Mouse (Mus musculus): Measurements from ENCODE around the gene Pdcd1lg2. TPM values are rescaled to one million over a fixed set of nuclear protein-coding genes. Genes with fewer than 3 reads are reported as not detected.

Pdcd1lg2 gene
- polyA plus RNA-seq, 1 experiment = 4.7 TPM

- no peaks in the 10 kb centered on the region for H3K27me3 ChIP-seq (ENCODE audit: control insufficient read depth, insufficient read depth, low read length)
- 0 out of 2 replicates have a peak, but pooled peaks cover 2% of the 10 kb centered on the region for H3K4me1 ChIP-seq (replicated peaks; ENCODE audit: control insufficient read depth, insufficient read depth, low read length)
- TF ChIP-seq CTCF (IDR thresholded peaks at IDR 0.05; ENCODE audit: borderline replicate concordance, control insufficient read depth, extremely low read depth, insufficient read depth, low read length, poor library complexity) = no peak
- no peak for TF ChIP-seq POLR2A (IDR thresholded peaks at IDR 0.05; ENCODE audit: control insufficient read depth, extremely low read depth, insufficient read depth, low read length, poor library complexity)
- WGBS = 91% methylated on average over 9 of the region's 9 CpGs
- no peak overlapping the region for H3K4me3 ChIP-seq (ENCODE audit: control insufficient read depth, insufficient read depth, low read length)
- DNase-seq = no peak
- no peaks in the 10 kb centered on the region for H3K36me3 ChIP-seq (ENCODE audit: control insufficient read depth, insufficient read depth, low read length)
- H3K27ac ChIP-seq (ENCODE audit: control insufficient read depth, insufficient read depth, low read length) = no peak overlapping the region
Measured at GRCm38 (mm10) chr19:29491467-29491866, 80.7 kb downstream of the Pdcd1lg2 start.

GRCm38 (mm10) chr19:29494454-29494853 is 83.7 kb downstream of the Pdcd1lg2 start:
- Histone ChIP-seq H3K27me3 (ENCODE audit: control insufficient read depth, insufficient read depth, low read length) (no peaks in the 10 kb centered on the region), H3K4me3 (ENCODE audit: control insufficient read depth, insufficient read depth, low read length) (no peak overlapping the region), H3K36me3 (ENCODE audit: control insufficient read depth, insufficient read depth, low read length) (no peaks in the 10 kb centered on the region), H3K4me1 (replicated peaks; ENCODE audit: control insufficient read depth, insufficient read depth, low read length) (no peaks in the 10 kb centered on the region), H3K27ac (ENCODE audit: control insufficient read depth, insufficient read depth, low read length) (no peak overlapping the region)
- TF ChIP-seq CTCF (IDR thresholded peaks at IDR 0.05; ENCODE audit: borderline replicate concordance, control insufficient read depth, extremely low read depth, insufficient read depth, low read length, poor library complexity) (no peak), POLR2A (IDR thresholded peaks at IDR 0.05; ENCODE audit: control insufficient read depth, extremely low read depth, insufficient read depth, low read length, poor library complexity) (no peak)
- DNase-seq = no peak
- 89% methylated on average over 4 of the region's 4 CpGs for WGBS

DNA sequence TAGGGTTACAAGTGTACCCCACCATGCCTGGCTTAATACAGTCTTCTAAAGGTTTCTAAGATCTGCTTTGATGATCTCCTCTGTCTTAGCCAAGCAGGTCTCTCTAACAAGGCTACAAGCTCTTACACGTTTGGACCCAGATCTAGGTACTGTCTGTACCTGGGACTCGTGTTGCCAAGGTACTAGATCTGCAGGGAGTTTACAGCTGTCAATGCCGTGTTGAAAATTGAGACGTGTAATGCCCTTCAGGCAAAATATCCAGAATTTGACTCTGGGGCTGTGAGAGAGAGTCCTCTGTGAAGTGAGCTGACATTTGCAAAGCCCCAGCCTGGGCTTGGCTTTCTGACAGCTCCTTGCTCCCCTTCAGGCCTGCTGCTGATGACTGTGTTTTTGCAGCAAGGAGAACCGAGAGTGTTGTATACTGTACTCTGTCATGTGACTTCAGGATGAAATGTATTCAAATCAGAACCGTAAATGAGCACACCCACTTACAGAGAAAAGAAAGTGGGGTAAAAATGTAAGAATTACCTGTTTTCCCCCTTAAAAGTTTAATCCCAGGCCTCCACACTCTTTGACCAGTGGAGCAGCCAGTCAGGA is 85.4 kb downstream of the Pdcd1lg2 start:
- no peak for DNase-seq
- TF ChIP-seq POLR2A (IDR thresholded peaks at IDR 0.05; ENCODE audit: control insufficient read depth, extremely low read depth, insufficient read depth, low read length, poor library complexity) (no peak), CTCF (IDR thresholded peaks at IDR 0.05; ENCODE audit: borderline replicate concordance, control insufficient read depth, extremely low read depth, insufficient read depth, low read length, poor library complexity) (no peak)
- Histone ChIP-seq H3K27ac (ENCODE audit: control insufficient read depth, insufficient read depth, low read length) (no peak overlapping the region), H3K36me3 (ENCODE audit: control insufficient read depth, insufficient read depth, low read length) (no peaks in the 10 kb centered on the region), H3K27me3 (ENCODE audit: control insufficient read depth, insufficient read depth, low read length) (no peaks in the 10 kb centered on the region), H3K4me1 (replicated peaks; ENCODE audit: control insufficient read depth, insufficient read depth, low read length) (peaks cover 4% of the 10 kb centered on the region; the same call in 1 of the 2 replicates), H3K4me3 (ENCODE audit: control insufficient read depth, insufficient read depth, low read length) (no peak overlapping the region)
- WGBS = 85% methylated on average over 6 of the region's 6 CpGs

GRCm38 (mm10) chr19:29496786-29497557 is 86.3 kb downstream of the Pdcd1lg2 start:
- H3K4me3 ChIP-seq (ENCODE audit: control insufficient read depth, insufficient read depth, low read length) = no peak overlapping the region
- 77% methylated on average over 7 of the region's 7 CpGs for WGBS
- peaks cover 6% of the 10 kb centered on the region; the same call in 1 of the 2 replicates for H3K4me1 ChIP-seq (replicated peaks; ENCODE audit: control insufficient read depth, insufficient read depth, low read length)
- no peak for DNase-seq
- no peaks in the 10 kb centered on the region for H3K36me3 ChIP-seq (ENCODE audit: control insufficient read depth, insufficient read depth, low read length)
- H3K27ac ChIP-seq (ENCODE audit: control insufficient read depth, insufficient read depth, low read length) = no peak overlapping the region
- TF ChIP-seq CTCF (IDR thresholded peaks at IDR 0.05; ENCODE audit: borderline replicate concordance, control insufficient read depth, extremely low read depth, insufficient read depth, low read length, poor library complexity) = no peak
- no peak for TF ChIP-seq POLR2A (IDR thresholded peaks at IDR 0.05; ENCODE audit: control insufficient read depth, extremely low read depth, insufficient read depth, low read length, poor library complexity)
- H3K27me3 ChIP-seq (ENCODE audit: control insufficient read depth, insufficient read depth, low read length) = no peaks in the 10 kb centered on the region

DNA sequence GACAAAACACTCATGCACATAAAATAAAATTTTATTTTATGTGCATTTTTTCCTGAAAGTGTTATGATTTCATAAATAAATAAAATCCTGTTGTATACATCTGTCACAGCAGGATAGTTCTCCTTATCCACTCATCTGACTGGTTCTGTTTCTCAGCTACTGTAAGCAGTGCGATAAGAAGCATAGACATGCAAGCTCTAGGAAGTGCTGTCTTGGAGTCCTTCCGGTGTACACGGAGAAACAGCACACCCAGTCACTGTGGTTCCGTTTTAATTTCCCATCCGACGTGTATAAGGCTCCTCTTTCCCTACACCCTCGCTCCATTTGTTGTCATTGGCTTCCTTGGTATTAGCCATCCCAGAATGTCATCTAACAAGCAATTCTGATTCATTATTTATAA is 87.2 kb downstream of the Pdcd1lg2 start:
- Histone ChIP-seq H3K36me3 (ENCODE audit: control insufficient read depth, insufficient read depth, low read length) (no peaks in the 10 kb centered on the region), H3K27ac (ENCODE audit: control insufficient read depth, insufficient read depth, low read length) (no peak overlapping the region), H3K27me3 (ENCODE audit: control insufficient read depth, insufficient read depth, low read length) (no peaks in the 10 kb centered on the region), H3K4me3 (ENCODE audit: control insufficient read depth, insufficient read depth, low read length) (no peak overlapping the region), H3K4me1 (replicated peaks; ENCODE audit: control insufficient read depth, insufficient read depth, low read length) (peaks cover 6% of the 10 kb centered on the region; the same call in 1 of the 2 replicates)
- 55% methylated on average over 7 of the region's 7 CpGs for WGBS
- TF ChIP-seq CTCF (IDR thresholded peaks at IDR 0.05; ENCODE audit: borderline replicate concordance, control insufficient read depth, extremely low read depth, insufficient read depth, low read length, poor library complexity) = no peak
- no peak for TF ChIP-seq POLR2A (IDR thresholded peaks at IDR 0.05; ENCODE audit: control insufficient read depth, extremely low read depth, insufficient read depth, low read length, poor library complexity)
- DNase-seq = no peak

- no peak for DNase-seq
- H3K4me3 ChIP-seq (ENCODE audit: control insufficient read depth, insufficient read depth, low read length) = no peak overlapping the region
- H3K4me1 ChIP-seq (replicated peaks; ENCODE audit: control insufficient read depth, insufficient read depth, low read length) = peaks cover 6% of the 10 kb centered on the region; the same call in 1 of the 2 replicates
- WGBS = 56% methylated on average over 6 of the region's 6 CpGs
- TF ChIP-seq POLR2A (IDR thresholded peaks at IDR 0.05; ENCODE audit: control insufficient read depth, extremely low read depth, insufficient read depth, low read length, poor library complexity) = no peak
- TF ChIP-seq CTCF (IDR thresholded peaks at IDR 0.05; ENCODE audit: borderline replicate concordance, control insufficient read depth, extremely low read depth, insufficient read depth, low read length, poor library complexity) = no peak
- no peaks in the 10 kb centered on the region for H3K27me3 ChIP-seq (ENCODE audit: control insufficient read depth, insufficient read depth, low read length)
- H3K36me3 ChIP-seq (ENCODE audit: control insufficient read depth, insufficient read depth, low read length) = no peaks in the 10 kb centered on the region
- H3K27ac ChIP-seq (ENCODE audit: control insufficient read depth, insufficient read depth, low read length) = no peak overlapping the region
Measured at GRCm38 (mm10) chr19:29498842-29499456, 88.2 kb downstream of the Pdcd1lg2 start.

Measured in thymus, adult 2 months (tissue).